Mouse (Mus musculus): ENCODE measurements around the gene Atic.

Gene Atic

DNA sequence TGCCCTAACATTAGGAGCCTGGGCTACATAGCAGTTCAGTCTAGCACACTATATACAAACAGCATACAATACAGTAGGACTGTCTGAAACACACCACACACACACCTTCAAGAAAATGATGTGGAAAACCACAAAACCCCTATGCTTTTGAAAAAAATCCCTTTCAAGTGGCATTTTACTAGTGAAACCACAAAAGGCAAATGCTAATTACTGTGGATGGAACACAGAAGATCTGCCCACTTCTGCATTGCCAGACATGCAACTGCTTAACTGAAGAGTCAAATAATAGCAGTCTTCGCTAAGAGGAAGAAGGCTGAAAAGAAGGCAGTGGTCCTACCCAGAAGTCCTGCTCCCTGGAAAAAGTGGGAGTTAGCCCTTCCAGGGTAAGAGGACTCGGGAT is 37.3 kb downstream of the Atic start:
- WGBS = 94% methylated on average over 2 of the region's 2 CpGs

DNA sequence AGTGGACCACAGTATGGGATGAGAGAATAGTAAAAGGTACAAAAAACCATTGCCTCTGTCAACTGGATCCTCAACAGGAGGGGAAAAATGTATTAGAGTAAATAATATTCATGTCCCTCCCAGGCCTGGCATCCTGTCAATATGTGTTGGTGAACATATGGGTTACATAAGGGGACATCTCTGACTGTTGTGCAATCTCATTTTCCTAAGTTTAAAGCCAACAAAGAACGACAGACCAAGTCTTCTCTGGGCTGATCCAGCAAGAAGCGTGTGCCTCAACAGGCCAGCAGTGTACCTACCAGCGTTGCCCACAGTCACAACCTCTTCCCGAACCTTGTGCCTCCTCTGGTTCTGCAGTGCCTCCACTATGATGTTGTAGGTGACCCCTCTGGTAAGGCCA is 38.4 kb downstream of the Atic start:
- WGBS = 93% methylated on average over 4 of the region's 4 CpGs

DNA sequence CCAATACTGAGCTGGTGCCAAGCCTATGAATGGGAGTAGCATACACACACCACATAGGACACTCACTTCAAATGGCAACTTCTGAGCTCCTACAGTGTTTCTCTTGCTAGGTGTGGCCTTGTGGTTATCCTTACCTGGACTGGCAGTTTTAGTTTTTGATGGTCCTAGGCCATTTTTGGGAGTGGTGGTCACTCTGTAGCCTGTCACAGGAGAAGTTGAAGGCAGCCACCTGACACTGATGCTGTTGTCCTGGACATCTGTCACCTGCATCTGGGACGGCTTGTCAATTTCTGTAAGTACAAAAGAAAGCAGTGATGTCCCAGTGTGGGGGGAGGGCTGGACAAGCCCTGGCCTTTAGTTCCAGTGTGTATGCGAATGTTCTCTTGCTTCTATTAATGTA is 48.8 kb downstream of the Atic start:
- WGBS = 88% methylated on average over 2 of the region's 2 CpGs

DNA sequence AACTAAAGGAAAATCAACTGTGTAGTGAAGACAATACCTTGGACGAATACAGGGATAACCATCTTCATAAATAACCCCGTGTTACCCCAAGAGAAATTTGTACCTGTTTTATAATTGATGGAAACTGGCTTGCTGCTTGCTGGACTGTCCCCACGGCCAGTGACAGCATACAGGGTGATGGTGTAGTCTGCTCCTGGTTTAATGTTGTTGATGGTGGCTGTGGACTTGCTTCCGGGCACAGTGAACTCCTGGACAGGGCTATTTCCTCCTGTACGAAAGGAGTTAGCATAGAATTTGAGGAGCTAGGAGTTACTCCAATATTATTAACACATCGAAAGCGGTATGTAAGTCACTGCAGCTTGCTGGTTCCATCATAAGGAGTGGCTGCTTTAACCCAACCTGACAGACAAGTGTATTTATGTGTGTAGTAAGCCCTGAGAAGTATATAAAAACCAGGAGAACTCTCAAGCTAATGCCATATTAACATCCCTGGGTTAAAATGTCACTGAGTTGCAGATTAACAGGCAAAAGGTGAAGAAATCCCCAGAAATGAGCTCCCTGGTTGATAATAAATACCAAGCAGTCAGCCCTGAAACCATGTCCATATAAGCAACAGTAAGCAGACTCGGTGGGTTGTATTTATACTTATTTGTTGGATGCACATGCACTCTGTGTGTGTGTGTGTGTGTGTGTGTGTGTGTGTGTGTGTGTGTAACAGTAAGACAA is 49.8 kb downstream of the Atic start:
- WGBS = 95% methylated on average over 8 of the region's 8 CpGs

DNA sequence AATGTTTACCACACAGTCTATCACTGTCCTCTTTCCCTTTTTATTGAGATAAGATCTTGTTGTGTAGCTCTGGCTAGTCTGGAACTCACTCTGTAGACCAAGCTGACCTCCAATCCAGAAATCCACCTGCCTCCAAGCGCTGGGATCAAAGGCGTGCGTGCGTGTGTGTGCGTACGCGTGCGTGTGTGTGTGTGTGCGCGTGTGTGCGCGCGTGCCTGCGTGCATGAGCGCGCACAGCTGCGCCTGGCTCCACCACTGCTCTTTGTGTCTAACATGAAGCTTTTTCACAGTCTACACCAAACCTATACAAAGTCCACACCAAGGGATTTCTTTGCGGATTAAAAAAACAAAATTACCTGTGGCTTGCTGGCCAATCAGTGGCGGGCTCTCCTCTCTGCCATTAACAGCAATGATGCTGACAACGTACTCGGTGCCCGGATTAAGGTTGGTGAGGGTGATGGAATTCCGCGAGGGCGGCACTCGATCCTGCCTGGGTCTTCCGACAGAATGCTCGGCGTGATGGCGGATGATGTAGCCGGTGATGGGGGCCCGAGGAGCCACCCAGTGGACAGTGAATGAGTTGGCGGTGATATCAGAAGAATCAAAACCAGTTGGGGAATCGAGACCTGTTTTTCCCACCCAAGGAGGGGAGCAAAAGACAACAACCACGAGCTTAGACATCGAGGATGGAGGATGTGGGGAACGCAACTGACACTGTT is 52.3 kb downstream of the Atic start:
- WGBS = 98% methylated on average over 37 of the region's 37 CpGs

DNA sequence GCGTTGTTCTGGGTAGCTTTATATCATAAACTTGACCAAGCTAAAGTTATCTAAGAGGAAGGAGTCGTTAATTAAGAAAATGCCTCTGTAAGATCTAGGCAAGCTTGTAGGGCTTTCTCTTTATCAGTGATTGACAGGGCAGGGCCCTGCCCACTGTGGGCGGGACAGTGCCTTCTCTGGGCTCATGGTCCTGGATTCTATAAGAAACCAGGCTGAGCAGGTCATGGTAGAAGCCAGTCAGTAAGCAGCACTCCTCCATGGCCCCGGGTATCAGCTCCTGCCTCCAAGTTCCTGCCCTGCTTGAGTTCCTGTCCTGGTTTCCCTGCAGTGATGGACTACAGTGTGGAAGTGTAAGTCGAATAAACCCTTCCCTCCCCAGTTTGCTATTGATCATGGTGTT is 53.0 kb downstream of the Atic start:
- WGBS = 88% methylated on average over 5 of the region's 5 CpGs

DNA sequence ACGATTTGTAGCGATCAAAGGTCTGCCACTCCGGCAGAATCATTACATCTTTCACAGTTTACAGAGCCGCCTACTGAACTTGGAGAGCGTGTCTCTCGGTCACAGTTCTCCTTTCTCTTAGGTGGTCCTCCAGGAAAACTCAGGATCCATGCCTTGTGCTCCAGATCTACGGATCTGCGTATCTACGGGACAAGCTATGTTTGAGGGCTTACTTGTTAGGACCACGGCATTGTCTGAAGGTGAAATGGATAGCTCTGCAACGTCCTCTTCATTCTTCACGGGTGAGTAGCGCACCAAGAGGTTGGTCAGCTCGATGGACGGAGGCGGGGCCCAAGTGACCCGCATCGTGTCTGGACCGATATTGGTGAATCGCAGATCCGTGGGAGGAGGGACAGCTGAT is 55.3 kb downstream of the Atic start:
- WGBS = 97% methylated on average over 21 of the region's 21 CpGs

DNA sequence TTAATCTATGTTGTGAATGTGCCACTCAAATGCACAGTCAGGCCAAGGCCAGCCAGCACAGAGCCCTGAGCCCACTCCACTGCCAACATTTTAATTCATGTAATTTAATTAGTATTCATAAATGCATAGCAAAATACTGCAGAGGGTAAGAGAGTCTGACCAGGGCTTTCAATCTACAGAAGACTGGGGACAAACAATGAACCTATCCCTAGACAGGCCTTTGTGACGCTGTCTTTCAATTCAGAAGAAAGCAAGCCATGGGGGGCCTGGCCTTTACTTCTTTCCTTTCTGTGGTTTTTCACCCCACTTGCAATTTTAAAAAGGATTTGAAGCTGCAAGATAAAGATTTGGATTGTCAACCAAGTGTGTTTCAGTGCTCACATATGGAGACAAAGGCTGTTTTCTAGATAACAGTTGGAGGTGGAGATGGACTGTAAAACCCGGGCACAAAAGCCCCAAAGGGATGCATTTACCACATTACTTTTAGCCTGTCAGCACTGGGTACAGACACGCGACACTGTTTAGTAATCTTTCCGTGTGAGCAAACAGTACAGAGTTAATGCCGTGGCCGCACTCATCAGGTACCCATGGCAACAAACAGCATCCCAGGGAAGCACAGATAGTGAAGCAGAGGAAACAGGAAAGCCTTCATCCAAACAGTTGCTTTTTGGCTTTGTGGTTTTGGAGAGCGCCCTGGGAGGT is 57.7 kb downstream of the Atic start:
- 44% methylated on average over 8 of the region's 8 CpGs for WGBS

DNA sequence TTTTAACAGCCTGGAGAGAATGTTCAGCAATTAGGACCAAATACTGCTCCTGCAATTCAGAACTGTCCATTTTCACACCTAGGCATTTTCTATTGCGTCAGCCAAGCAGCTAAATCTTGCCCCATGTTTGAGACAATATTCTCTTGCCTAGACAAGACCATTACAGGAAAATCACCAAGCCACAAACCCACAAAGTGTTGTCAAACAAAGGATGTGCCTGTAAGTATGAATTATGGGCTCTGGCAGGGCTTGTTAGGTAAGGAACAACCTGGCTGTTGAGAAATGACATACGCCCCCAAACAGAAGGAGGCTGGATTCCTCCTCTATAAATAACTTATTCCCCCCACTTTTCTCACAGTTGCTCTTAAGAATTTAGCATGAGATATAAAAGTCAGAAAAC is 64.6 kb downstream of the Atic start:
- 66% methylated on average over 2 of the region's 2 CpGs for WGBS

DNA sequence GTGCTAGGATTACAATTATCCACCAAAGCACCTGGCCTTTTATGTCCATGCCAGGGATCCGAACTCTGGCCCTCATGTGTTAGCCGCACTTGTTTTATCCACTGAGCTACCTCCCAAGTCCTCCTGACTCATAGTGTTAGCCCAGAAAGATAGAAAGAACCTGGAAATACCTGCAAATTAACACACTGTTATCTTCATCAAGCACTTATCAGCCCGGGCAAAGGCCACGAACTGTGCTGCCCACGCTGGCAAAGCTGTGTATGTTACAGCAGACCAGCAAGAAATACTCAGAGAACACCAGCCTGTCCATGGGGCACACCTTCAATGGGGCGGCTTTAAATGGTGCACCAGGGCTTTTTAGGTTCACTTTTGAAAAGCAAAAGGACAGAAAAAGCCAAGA is 66.7 kb downstream of the Atic start:
- WGBS = 95% methylated on average over 6 of the region's 6 CpGs

All from cerebral cortex, adult 2 months (tissue).